Mouse (Mus musculus): ENCODE measurements around the gene Casp9.

Gene Casp9

DNA sequence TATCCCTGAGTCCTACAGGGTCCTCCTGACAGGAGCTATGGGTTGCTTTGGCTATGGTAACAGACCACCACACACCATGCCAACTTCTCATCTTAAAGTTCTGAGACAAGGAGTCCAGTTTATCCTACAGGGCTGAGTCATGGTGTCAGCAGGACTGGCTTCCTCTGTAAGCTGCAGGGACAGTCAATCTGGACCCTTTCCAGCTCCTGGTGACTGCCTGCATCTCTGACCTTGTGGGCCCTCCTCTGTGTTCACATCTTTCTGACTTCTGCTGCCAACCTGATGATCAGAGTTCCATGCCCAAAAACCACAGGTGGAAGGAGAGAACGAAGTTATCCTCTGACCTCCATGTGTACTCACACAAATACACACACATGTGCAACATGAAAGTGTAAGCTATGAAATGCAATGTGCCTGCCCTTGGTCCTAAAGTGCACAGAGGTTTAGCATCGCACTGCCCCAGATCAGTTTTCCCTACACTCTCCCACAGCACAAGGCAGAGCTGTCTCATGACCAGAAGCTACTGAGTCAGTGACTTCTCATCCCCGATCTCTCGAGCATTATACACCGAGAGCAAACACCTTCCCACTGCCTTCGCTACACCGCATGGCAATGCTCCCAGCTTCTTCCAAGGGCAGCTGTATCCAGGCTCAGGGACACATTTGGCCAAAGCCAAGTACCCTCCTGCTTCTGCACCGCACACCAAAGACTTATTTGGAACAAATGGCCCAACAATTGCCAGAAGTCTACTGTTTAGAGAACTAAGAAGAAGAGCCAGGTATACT, 12.0 kb upstream of the Casp9 start:
- DNase-seq (ENCODE audit: low read depth, low spot score) = no peak

DNA sequence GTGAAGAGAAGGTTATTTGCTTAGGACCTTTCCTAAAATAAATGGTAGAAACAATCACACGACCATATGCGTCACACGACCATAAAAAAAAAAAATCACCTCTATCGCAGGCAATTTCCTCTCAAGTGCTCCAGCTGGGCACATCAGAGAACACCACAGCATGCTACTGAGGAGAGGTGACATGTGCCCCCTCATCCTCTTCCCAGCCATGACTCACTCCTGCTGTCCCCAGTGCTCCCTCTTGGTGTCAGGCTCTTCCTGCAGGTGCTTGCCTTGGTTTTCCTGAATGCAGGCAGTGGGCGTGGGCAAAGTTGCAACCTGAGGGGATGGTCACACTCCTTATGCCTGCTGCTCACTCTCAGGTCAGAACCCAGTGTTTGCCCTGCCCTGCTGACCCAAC, 8.6 kb upstream of the Casp9 start:
- DNase-seq (ENCODE audit: low read depth, low spot score) = no peak

DNA sequence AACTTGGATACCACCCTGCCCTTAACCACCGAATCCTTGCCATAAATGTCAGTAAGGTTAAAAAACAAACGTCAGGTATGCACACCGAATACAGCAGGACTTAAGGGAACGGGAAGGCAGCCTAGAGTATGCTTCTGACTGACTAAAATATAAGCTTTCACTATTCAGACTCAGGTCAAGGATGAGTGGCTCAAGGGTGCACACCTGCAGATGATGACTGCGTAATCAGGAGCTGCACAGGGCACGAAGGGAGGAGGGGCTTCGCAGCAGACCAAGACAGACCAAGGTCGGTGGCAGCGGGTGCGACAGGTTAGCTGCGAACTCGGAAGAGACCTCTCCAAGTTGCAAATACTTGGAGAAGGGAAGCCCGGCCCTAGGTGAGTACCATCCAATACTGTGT, 7.3 kb upstream of the Casp9 start:
- DNase-seq (ENCODE audit: low read depth, low spot score) = no peak

DNA sequence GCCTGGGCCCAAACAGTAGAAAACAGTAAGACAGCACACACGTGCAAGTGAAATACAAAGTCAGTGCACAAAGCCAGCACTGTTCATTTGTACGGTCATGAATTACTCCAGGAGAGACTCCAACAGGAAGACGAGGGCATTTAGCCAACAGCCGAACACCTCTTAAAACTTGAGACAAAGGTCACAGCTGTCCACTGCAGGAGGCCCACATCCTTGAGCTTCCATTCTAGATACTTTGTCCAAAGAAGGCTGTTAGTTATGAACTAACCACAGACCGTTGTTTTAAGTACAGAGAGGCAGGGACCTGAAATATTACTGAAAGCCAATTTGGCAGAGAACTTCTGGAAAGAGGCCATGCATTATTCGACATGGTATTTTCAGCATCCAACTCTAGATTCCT, 6.4 kb upstream of the Casp9 start:
- no peak for DNase-seq (ENCODE audit: low read depth, low spot score)

DNA sequence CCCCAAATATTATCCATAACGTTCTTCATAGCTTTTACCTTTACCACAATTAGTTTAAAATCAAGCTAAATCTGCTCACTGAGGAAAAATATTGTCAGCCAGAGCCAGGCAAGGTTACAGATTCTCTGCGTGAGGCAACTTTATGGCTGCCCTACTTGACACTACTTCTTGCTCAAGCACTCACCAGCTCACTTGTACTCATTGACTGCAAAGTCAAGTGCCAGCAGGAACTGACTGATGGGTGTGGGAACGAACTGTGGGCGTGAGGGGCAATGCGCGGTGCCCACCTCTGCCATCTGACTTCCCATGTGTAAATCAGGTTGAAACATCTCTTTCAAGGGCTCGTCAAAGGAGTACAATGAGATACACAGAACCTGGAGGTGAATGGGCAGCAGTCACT, 6.0 kb upstream of the Casp9 start:
- no peak for DNase-seq (ENCODE audit: low read depth, low spot score)

GRCm38 (mm10) chr4:141789564-141790218, 3.7 kb upstream of the Casp9 start:
- no peak for DNase-seq (ENCODE audit: low read depth, low spot score)

GRCm38 (mm10) chr4:141790524-141790990, 2.9 kb upstream of the Casp9 start, which contains the start of gene Dnajc16:
Gene Dnajc16 (minus strand): TSS chr4:141790931.
- DNase-seq (ENCODE audit: low read depth, low spot score) = peak; percentile 99

DNA sequence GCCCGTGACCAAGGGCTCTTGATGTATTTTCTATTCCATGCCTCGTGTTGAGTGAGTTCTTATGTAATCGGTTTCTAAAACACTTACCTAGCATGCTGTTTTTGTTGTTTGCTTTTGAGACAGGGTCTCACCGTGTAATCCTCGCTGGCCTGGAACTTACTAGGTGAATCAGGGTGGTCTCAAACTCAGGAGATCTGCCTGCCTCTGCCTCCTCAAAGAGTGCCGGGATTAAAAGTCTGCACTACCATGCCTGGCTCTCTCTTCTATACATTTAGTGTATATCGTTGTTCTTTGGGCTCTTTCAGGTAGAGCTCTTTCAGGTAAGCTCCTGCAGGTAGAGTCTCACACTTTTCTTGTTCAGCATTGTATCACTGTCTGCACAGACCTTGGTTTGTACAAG, 1.9 kb upstream of the Casp9 start:
- no peak for DNase-seq (ENCODE audit: low read depth, low spot score)

- no peak for DNase-seq (ENCODE audit: low read depth, low spot score)
Observed at GRCm38 (mm10) chr4:141791951-141792350, 1.5 kb upstream of the Casp9 start.

- peak; percentile 34 for DNase-seq (ENCODE audit: low read depth, low spot score)
Observed at GRCm38 (mm10) chr4:141792554-141793281, 694 bp upstream of the Casp9 start.

DNA sequence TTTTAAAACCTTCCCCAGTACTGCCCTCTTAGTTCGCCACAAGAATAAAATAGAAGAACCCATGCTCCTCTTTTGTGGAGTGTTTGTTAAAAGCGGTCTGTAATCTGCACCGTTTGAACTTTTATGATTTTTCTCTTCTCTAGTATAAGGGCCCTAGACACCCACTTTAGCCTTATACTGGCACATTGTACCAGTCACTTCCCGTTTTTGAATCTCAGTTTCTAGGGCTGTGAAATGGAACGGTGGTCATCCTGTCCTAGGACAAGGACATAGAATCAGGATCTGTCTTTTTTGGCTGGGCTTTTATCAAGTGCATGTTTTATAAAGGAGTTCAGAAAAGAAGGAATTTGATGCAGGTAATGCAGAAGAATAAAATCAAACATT, 732 bp downstream of the Casp9 start:
- no peak for DNase-seq (ENCODE audit: low read depth, low spot score)

DNA sequence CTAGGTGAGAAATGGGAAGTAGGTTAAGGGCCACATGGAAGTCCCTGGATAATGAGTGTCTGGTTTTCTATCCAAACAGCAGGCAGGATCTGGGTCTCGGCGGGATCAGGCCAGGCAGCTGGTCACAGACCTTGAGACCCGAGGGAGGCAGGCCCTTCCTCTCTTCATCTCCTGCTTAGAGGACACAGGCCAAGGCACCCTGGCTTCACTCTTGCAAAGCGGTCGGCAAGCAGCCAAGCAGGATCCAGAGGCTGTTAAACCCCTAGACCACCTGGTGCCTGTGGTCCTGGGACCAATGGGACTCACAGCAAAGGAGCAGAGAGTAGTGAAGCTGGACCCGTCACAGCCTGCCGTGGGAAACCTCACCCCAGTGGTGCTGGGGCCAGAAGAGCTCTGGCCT, 2.9 kb downstream of the Casp9 start:
- no peak for DNase-seq (ENCODE audit: low read depth, low spot score)

- DNase-seq (ENCODE audit: low read depth, low spot score) = no peak
Observed at GRCm38 (mm10) chr4:141796954-141797353, 3.5 kb downstream of the Casp9 start.

GRCm38 (mm10) chr4:141797545-141797944, 4.1 kb downstream of the Casp9 start:
- DNase-seq (ENCODE audit: low read depth, low spot score) = no peak

- no peak for DNase-seq (ENCODE audit: low read depth, low spot score)
Observed at GRCm38 (mm10) chr4:141804105-141804504, 10.7 kb downstream of the Casp9 start.

DNA sequence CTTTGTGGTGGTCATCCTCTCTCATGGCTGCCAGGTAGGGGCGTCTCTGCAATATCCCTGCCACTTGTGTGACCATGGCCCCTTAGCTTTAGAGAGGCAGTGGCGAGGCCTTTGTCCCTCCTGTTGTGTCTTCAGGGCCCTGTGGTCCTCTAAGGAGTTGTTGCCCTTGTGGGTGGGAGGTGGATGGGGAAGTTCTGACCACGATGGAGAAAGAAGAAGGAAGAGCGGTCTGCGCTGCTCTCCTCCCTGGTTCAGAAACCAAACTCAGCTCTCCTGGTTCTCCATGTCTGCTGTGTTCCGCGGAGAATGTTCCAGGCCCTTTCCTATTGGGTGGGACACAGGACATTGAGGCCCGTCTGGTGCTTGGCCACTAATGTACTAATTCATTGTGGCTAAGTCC, 12.5 kb downstream of the Casp9 start:
- no peak for DNase-seq (ENCODE audit: low read depth, low spot score)

- DNase-seq (ENCODE audit: low read depth, low spot score) = peak; percentile 40
Observed at GRCm38 (mm10) chr4:141809850-141810464, 16.5 kb downstream of the Casp9 start.

- no peak for DNase-seq (ENCODE audit: low read depth, low spot score)
Observed at GRCm38 (mm10) chr4:141810975-141811374, 17.6 kb downstream of the Casp9 start.

DNA sequence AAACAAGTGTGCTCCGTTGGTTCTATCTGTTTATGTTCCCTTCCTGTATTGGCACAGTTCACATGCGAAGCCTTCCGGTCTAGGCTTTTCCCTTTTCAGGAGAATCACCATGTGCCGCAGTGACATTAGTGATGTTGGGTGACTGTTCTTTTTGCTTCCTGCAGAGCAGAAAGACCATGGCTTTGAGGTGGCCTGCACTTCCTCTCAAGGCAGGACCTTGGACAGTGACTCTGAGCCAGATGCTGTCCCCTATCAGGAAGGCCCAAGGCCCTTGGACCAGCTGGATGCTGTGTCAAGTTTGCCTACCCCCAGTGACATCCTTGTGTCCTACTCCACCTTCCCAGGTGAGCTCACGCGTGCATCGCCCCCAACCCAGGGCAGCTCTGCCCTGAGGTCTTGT, 18.0 kb downstream of the Casp9 start:
- no peak for DNase-seq (ENCODE audit: low read depth, low spot score)

GRCm38 (mm10) chr4:141816267-141816666, 22.9 kb downstream of the Casp9 start:
- DNase-seq (ENCODE audit: low read depth, low spot score) = no peak

- DNase-seq (ENCODE audit: low read depth, low spot score) = no peak
Observed at GRCm38 (mm10) chr4:141816776-141817655, 23.6 kb downstream of the Casp9 start.
